Mouse (Mus musculus) urinary bladder, postnatal 4 days (tissue): Measurements from ENCODE around the gene Grid2.

ENCODE experiments used
- DNase-seq, 2 experiments: peaks; one replicate each; pipeline ENCODE4 v3.0.0; 2021 to 2022; ENCODE audit warnings: low spot score in 2 of 2

Grid2 gene

DNA sequence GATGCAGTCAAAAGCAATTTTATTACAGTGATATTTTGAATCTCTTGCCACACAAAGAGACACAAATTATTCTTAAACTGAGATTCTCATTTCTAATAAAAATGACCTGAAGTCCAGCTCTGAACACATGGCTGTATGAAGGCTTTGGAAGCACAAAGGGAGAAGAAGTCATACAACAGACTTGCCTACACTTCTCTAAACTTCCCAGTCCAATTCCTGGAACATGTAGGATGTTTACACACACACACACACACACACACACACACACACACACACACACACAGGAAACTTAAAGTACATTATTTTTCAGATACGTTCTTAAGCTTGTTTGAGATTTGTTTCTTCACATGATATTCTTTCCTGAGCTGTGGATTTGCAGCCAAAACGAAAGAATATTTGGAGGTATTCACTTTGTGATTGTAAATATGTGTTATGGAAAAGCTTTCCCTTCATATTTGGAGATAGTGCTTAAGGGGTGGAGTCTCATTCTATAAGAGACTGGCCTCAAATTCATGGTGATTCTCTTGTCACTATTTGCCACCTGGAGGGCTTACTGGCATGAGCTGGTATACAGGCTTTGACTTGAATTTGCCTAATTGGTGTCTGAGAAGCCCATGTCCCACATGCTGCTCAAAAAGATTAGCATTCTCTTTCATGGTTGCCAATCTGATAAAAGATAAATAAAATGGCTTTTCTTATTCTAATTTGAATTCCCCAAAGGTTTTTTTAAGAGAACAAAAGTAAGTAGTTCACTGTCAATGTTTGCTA, 1049.2 kb downstream of the Grid2 start:
- no peak for DNase-seq

DNA sequence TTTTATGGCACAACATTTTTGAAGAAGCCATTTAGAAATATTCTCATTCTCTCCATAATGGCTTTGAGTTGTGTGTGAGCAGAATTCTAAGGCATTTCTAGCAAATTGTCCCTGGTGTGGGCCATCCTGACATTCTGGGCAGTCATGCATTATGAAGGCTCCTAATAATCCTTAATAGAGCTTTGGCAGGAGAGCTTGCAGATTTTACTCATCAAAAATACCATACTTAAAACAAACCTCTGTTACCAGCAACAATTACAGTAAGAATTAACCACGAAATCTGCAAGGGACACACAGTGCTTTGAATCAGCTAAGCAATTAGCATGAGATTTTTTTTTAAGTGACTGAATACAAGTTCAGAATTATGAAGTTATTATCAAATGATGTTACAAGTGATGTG, 1053.0 kb downstream of the Grid2 start:
- no peak for DNase-seq

DNA sequence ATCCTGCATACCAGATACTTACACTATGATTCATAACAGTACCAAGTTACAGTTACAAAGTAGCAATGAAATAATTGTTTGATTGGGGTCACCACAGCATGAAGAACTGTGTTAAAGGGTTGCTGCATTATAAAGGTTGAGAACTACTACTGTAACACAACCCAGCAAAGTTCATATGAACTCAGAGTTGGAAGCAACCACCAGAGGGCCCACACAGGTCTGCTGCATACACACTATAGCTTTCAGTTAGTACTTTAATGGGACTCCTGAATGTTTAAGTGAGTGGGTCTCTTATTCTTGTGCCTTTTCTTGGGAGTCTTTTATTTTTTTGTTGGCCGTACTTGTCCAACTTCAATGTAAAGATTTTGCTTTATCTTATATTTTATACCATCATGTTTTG, 1057.5 kb downstream of the Grid2 start:
- no peak for DNase-seq

DNA sequence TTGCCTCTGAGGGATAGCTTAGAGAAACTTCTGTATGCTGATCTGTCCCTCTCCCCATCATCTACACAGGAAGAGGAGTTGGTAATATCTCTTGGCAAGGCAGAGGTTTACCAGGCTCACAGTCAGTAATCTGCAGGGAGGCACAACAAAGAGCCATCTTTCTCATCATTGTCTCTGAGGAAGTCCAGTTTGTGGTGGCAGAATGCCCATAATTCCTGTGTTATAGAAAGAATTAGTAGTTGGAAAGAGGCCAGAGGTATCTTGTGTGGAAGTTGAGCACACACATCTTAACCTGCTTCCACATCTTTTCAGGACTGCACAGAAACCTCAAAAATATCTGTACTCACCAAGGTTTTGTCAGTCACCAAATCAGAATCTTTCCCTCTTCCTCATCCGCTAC, 1071.3 kb downstream of the Grid2 start:
- DNase-seq = no peak

DNA sequence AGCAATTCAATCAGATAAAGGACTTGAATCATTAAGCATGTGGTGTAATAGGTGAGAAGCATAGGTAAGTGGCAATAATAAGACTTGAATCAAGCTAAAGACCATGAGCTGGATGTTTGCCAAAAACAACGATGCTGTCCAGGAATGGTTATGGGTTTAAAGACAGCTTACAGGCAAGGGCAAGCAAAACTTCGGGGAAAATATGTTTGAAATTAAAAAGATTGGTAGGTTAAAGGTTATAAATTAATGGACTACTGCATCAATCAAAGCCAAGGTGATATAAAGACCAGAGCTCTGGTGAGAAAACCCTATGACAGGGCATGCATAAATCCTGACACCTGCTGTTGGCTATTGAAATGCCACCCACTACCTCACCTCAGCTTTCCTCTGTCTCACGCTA, 1072.2 kb downstream of the Grid2 start:
- DNase-seq = no peak

DNA sequence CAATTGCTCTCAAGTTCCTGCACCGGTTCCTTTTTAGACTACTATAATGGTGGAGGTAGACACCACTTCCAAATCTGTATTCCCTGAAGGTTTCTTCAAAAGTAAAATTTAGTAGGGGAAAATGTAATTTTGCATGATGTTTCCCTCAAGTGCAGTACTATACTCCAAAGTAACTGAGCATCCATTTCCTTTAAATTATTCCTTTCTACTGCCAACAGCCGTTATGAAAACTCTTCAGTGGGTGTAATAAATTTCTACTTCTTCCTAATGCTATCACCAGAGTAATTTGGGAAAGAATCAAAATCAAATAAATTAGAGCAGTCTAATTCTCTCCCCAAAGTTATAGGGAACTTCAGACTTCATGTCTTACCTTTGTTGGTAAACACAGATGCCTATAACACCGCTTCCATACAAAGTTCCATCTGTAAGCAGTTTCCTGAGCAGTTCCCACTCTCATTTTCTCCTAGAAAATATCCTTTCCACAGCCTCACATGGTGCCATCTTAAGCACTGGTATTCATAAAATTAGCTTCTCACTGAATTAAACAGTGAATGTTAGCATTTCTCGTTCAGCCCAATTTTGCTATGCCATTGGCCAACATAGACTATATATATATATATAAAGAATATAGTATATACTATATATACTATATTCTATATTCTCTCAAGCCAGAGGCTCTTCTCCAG, 1142.9 kb downstream of the Grid2 start:
- no peak for DNase-seq

DNA sequence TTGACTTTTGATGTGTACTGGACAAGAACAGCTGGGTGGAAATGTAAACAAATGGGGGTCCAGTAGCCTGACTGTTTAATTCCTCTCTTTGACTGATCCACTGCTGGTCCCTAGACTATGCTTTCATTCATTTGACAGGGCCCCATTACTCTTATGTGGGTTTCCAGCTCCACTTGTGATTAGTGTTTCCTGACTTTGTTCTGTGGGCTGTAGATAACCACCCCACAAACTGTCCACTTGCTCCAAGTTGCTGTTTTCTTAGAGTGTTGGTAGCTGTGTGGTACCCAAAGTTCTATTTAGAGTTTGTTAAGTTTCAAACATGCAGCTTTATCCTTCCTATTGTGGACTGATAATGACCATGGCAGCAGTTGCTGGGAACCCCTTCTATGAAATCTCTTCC, 1172.0 kb downstream of the Grid2 start:
- DNase-seq = no peak

DNA sequence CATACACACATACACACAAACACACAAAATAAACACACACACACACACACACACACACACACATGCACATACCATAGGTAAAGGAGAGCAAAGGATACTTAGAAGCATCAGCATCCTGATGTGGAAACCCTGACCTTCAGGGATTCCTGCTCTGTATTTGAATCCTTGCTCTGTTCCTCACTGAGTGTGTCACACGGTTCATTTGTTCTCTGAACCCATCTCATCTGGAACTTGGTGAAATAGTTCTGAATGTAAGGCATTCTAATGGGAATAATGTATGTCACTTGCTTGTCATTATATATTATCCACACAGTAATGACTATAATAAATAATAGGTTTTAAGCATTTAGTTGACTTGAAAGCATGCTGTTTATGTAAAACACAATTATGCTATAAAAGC, 1173.2 kb downstream of the Grid2 start:
- DNase-seq = no peak

DNA sequence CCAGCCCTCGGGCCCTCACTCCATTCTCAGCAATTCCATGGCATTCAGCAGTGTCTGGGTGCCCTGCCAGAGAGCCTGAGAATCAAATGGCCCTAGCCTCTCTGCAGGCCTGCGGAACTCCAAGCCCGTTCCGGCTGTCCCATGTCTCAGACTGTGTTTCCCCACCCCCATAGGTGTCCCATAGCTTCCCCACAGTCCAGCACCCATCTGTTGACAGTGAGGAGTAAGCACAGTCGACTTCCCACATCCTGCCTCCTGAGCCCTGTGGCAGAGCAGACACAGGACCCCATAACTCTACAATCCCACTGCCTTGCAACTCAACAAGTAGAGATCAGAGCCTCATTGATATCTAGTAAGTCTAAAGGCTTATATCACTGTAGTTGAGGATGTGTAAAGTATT, 1192.5 kb downstream of the Grid2 start:
- DNase-seq = no peak

DNA sequence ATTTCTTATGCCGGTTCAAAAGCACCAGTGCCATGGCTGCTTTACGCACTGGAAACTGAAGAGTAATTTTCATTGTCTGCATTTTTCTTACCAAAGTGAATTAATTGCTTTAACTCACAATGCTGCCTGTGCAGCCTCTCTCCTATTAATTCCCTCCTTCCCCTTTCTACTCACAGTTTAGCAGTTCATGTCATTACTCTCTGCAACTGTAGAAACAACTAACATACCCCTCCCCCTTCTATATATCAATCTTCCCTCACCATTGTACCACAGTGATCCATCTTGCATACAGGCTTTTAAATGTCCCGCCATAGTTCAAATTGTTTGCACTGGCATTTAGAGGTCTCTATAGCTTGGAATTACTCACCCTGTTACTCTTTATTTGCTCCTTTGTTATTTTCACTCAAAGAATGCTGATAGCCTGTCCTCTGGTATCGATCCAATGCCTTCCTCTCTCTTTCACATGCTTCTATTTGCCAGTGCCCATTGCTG, 1193.2 kb downstream of the Grid2 start:
- no peak for DNase-seq

DNA sequence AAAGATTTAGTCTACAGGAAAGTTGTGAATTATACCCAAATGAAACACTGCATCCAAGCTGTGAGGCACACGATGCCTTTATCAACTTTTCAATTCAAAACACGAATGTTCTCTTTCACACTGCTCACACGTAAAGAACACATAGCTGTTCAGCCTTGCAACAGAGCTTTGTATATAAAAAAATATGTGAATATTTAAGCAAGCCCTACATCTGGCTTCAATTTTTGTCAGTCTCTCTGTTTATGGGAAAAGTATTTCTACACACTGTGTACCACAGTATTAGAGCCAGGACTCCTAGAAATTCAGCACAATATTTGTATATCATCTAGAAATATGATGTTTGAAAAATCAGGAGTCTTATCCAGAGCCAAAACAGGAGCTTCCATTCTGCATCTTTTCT, 1195.1 kb downstream of the Grid2 start:
- DNase-seq = no peak

DNA sequence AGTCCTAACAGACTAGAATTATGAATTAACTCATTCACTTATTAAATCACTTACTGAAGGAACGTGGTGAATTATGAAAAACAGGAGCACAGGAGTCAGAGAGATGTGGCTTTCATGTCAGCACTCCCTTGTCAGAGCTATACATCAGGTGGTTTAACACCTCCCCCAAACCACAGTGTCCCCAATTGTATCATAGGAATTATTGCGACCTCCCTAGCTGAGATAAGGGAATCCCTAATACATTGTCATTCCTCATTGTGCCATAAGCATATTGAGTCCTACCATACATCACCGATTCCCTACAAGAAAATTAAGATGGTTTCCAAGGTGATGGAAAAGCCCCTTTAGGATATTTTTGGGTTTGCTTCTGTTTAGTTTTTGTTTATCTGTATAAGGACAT, 1224.2 kb downstream of the Grid2 start:
- DNase-seq = no peak

DNA sequence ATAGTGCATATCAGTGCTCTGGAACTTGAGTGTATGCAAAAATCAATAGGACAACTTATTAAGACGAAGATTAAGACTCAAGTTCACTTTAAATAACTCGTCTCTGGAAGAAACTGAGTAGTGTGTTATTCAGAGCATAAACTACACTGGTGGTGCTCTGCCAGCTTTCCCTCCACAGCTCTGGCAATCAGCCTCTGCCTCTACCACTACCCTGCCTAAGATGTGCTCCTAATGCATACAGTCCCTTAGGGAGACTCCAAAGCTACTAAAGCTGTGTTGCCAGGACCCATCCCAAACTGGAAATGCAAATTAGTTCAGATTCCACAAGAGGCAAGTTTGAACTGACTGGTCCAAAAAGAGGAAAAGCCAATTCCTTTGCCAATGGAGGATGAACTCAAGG, 1224.9 kb downstream of the Grid2 start:
- no peak for DNase-seq

DNA sequence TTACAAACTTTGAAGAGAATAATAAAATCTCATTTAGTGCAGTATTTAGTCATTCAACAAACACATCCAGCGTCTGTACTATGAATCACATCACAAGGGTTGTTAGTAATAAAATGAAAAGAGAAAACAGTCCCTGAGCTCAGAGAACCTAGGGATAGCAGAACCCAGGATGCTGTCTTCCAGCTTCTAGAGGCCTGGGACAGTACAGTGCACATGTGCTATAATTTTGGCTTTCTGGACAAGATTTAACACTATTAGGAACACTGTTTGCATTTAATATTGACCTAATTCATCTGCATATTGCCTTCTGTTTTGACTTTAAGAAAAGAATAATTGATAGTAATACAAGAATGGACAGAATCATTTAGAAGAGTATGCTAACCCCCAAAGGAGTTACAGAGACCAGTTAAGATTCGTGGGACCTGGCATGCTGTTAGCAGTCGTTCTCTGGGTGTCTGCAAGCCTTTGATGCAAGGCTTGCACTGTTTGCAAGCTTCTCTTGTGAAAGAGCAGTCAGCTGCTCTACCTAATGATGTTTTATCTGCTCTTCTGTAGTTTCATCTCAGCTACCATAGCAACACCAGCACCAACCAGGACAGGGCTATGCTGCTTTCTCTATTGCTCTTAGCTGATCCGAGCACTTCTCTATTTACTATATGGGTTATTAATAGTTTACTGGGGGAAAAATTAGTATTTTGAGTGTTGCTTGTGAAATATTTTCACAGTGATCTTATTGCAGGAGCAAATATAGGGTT, 1234.8 kb downstream of the Grid2 start:
- no peak for DNase-seq

DNA sequence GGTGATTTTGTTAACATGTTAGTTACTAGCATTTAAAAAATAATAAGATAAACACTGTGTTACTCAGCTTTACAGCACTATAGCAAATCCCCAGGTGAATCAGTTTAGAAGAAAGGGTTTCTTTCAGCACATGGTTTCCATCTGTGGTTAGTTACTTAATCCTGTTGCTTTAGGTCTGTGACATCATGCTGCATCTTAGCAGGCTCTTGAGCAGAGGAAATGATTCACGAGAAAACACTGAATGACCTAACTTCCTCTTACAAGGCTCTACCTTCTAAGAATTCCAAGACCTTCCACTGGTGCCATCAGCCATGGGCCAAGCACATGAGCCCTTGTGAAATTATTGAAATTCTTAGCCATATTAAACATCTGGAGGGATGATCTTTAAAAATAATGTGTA, 1248.7 kb downstream of the Grid2 start:
- no peak for DNase-seq

DNA sequence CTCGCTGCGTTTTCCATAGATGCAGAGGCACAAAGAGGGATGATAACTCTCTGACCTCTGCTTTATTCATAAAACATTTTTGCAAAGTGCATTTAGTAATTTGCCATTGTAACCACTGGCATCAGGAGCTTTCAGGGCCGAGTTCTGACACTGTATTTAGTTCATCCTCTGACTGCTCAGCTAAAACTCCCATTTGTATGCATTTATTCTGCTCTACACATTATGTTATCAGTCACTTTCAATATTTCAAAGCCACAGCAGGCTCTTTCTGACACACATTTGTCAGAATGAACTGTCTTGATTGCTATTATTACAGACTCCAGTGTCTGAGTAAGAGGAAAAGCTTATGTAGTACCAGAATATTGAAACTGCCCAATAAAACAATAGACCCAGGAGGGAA, 1286.5 kb downstream of the Grid2 start:
- no peak for DNase-seq

DNA sequence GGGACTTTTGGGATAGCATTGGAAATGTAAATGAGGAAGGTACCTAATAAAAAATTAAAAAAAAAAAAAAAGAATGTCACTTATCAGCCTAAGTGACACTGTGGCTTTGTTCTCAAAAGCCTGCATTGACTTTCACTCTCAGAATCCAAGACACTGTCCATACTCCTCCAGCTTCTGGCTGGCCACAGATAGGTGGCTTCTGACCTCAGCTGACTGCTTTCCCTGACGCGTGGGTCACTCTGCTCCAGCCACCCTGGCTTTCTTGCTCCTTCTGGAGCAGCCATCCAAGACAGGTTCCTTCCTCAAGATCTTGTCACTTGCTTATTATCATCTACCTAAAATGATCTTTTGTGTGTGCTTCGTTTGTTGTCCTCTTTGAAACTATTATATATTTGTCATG, 1298.0 kb downstream of the Grid2 start:
- no peak for DNase-seq

DNA sequence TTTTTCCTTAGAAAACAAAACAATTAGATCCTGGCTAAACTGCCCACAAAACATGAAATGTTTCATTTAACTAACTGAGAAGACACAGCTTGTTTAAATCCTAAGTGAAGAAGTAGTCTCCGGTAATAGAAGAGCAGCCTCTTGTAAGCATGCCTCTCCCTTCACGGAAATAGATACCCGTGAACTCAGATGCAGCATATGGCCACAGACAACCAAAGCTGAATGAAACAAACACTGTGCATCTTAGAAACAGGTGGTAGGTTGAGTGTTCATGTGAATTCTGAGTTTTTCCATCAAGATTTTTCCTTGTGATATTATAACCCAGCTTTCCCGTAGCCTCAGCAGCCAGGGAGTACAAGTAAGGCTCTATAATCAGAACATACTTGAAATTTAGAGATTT, 1299.5 kb downstream of the Grid2 start:
- no peak for DNase-seq

DNA sequence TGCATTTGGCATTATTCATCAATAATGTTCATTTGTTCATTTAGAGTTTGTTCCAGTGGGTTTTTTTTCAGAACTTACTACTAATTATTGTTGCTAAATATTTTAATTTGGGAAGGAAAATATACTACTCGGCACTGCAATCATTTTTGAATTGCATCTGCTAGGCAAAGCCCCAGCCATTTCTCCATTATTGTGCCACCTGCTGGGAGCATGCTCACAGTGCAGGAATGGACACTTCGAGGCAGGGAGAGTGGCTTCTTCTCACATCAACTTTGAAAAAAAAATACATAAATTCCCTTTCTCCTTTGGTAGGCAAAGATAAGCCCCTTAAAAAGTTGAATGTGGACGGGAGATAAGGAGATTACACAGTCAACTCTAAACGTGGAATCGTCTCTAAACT, 1312.9 kb downstream of the Grid2 start:
- no peak for DNase-seq

DNA sequence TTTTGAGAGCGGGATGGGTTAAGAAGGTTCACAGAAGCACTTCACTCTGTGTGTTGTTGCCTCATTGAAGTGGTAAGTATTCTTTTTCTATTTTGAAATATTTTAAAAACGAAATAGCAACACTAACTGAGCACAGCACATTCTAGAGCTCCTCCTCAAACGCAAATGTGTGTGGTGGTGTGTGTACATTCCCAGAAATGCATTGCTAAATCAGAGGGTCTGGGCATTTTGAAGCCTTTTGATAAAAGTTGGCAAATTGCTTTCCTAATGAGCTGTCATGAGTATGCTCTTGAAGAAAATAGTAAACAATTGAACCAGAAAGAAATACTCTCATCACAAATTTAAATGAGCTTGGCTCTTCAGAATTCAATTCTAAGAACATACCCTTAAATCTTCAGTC, 1325.7 kb downstream of the Grid2 start:
- DNase-seq = no peak

DNA sequence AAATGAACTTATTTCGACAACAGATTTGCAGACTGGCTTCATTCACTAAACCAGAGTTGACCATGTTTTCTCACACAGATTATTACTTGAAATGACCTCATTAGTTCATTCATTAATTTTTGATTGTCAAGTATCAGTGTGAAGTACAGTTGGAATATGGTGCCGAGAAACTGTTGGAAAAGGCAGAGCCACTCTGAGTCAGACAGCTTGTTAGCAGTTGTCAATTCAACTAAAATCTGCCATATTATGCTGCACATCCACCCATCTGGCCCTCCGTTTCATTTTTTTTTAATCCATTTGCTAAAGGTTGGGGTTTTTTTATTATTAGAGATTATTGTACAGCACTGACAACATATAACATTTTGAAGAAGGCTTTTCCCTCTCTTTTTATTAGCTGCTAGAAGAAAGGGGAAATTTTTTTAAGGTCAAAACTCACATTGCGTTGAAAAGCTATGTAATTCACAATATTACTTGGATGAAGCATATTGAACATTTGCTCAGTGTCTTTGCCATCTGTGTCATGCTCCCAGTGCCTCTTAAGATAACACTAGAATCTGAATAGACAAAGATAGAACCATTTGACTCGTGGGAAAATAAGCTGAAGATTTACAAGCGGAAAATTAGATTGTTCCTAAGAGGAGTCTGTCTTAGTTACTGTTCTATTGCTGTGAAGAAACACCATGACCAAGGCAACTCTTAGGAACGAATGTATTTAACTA, 1333.0 kb downstream of the Grid2 start:
- no peak for DNase-seq

DNA sequence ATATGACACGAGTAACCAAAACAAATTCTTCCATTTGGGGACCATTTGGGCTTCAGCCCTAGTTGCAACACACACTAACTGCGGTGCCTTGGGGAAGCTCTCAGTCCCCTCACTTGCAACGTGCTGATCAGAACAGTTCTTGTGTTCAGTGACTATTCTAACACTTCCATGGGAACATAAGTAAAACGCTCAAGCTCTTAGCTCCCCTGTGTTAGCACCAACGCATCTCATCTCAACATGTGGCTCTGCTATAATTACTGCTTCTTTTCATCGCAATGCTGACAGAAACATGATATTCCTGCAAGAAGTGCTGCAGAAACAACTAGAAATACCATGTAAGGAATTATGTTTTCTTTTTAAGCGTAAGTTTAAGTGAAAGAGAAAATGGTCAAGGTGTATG, 1340.6 kb downstream of the Grid2 start:
- DNase-seq = no peak
